Mouse (Mus musculus) heart, embryonic 12.5 days (tissue): ENCODE data around the gene Map3k6. TPM values are rescaled to one million over a fixed set of nuclear protein-coding genes. Genes with fewer than 3 reads are reported as not detected.

Experiments
- ATAC-seq: fragments of 200-750 bp; cut with Nextera tagmentation; 2 replicates; pipeline ENCODE4 v1.8.0; 2017; ENCODE audit warnings: moderate TSS enrichment, moderate library complexity; ENCODE audit not compliant: insufficient number of reproducible peaks, low FRiP score
- H3K27ac ChIP-seq: fragments of 300-500 bp; sonication (generic); 2 replicates; pipeline ENCODE4 v1.5.1; 2016; ENCODE audit warnings: mild to moderate bottlenecking, moderate library complexity; ENCODE audit not compliant: poor library complexity, severe bottlenecking
- H3K27me3 ChIP-seq: fragments of 300-500 bp; sonication (generic); replicated peaks from 2 replicates; pipeline ENCODE4 v1.6.1; 2016; ENCODE audit warnings: mild to moderate bottlenecking, moderate library complexity
- H3K36me3 ChIP-seq: fragments of 300-500 bp; sonication (generic); 2 replicates; pipeline ENCODE4 v1.6.1; 2016; ENCODE audit warnings: mild to moderate bottlenecking, moderate library complexity
- H3K4me1 ChIP-seq: fragments of 300-500 bp; sonication (generic); replicated peaks from 2 replicates; pipeline ENCODE4 v1.6.1; 2016; ENCODE audit warnings: mild to moderate bottlenecking
- H3K4me2 ChIP-seq: fragments of 300-500 bp; sonication (generic); 2 replicates; pipeline ENCODE4 v1.6.1; 2016; ENCODE audit warnings: mild to moderate bottlenecking, moderate library complexity
- H3K4me3 ChIP-seq: fragments of 300-500 bp; sonication (generic); 2 replicates; pipeline ENCODE4 v1.5.1; 2016; ENCODE audit warnings: mild to moderate bottlenecking
- H3K9ac ChIP-seq: fragments of 300-500 bp; sonication (generic); 2 replicates; pipeline ENCODE4 v1.6.1; 2016; ENCODE audit warnings: mild to moderate bottlenecking, moderate library complexity
- H3K9me3 ChIP-seq: fragments of 300-500 bp; sonication (generic); replicated peaks from 2 replicates; pipeline ENCODE4 v1.6.1; 2016; ENCODE audit warnings: mild to moderate bottlenecking, moderate library complexity
- WGBS: fragments of 180-500 bp; shearing (Covaris S2); methylation state at CpG from one replicate; pipeline ENCODE4 v1.1.7; 2016; 5-methylcytosine and 5-hydroxymethylcytosine counted together
- polyA plus RNA-seq: library from polyadenylated mRNA; unstranded; fragments of >200 nt; fragmentation: Nextera tagmentation; extraction: Ambion mirVana; gene quantifications from 2 replicates; pipeline ENCODE4 v1.2.1, GENCODE M21; 2016

Map3k6 gene
- polyA plus RNA-seq, 1 experiment from 2014 or later = 3.2 TPM

DNA sequence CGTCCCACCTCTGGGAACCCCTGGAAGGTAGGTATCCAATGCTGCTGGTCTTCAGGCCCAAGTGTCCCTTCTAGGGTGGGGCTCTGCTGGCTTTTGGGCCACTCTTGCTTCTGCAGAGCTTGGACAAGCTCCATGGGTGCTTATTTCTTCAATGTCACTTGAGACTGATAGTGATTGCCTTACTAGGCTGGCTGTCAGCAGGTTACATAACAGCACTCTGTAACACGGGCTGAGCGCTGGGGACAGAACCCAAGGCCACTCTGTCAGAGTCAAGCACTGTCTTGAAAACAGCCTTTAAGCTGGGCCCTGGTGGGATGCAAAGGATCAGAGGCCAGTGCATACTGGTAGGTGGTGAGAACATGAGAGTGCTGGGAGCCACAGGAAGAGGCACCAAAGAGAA is 24.7 kb downstream of the Map3k6 start:
- ATAC-seq = no peak
- Histone ChIP-seq H3K9ac (no peak overlapping the region), H3K9me3 (peaks cover 8% of the 10 kb centered on the region; the same call in 1 of the 2 replicates), H3K27me3 (no peaks in the 10 kb centered on the region; the same call in 1 of the 2 replicates), H3K36me3 (peaks cover 60% of the 10 kb centered on the region), H3K27ac (no peak overlapping the region), H3K4me1 (no peaks in the 10 kb centered on the region), H3K4me3 (no peak overlapping the region), H3K4me2 (no peak overlapping the region)
- WGBS = 89% methylated on average over 3 of the region's 3 CpGs

DNA sequence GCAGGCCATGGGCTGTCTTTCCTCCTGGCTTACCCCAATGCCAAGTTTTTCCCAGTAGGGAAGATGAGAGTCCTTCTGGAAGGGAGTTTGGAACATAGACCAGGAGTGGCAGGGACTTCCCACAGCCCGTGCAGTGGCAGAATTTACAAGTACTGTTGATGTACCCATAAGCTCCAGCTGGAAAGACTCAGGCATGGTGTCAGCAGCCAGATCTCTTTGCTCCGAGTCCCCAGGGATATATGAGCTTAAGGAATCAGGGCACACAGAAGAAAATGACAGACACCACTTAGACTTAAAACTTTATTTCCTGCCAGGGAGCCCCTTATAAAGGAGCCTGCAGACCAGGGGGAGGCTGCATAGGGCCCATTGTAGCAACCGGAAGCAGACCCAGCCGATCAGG is 25.1 kb downstream of the Map3k6 start:
- Histone ChIP-seq H3K27me3 (no peaks in the 10 kb centered on the region; the same call in 1 of the 2 replicates), H3K4me2 (no peak overlapping the region), H3K4me3 (no peak overlapping the region), H3K9me3 (peaks cover 8% of the 10 kb centered on the region; the same call in 1 of the 2 replicates), H3K4me1 (no peaks in the 10 kb centered on the region), H3K27ac (no peak overlapping the region), H3K9ac (no peak overlapping the region), H3K36me3 (peaks cover 60% of the 10 kb centered on the region)
- ATAC-seq = no peak
- WGBS = 88% methylated on average over 4 of the region's 4 CpGs

DNA sequence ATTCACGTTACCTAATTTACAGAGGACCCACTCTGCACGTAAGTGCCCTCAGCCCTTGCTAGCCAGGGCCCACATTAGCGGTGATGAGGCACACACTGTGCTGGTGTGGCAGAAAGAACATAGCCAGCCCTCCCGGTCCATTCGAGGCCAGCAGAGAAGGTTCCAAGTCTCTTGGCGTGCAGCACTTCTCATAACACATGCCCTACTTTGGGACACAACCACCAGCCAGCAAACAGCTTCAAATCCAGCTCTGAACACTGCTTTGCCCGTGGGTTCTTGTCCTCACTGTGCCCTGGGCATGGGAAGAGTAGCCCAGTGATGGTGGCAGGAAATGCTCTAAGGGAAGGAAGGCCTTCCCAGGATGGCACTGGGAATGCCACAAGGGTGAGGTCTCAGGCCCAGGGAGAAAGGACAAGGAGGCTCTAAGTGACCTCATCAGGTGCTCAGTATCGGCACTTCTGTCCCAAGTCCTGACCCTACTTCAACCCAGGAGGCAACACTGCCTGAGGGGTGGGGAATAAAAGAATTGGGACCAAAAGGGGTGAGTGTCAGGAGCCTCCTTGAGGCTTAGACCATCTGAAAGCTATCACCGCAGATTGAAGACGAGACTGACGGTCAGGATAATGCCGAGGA is 25.7 kb downstream of the Map3k6 start:
- Histone ChIP-seq H3K9me3 (peaks cover 8% of the 10 kb centered on the region; the same call in 1 of the 2 replicates), H3K36me3 (peaks cover 60% of the 10 kb centered on the region), H3K27me3 (no peaks in the 10 kb centered on the region; the same call in 1 of the 2 replicates), H3K9ac (no peak overlapping the region), H3K27ac (no peak overlapping the region), H3K4me2 (no peak overlapping the region), H3K4me1 (no peaks in the 10 kb centered on the region), H3K4me3 (no peak overlapping the region)
- WGBS = 93% methylated on average over 12 of the region's 12 CpGs
- ATAC-seq = no peak

DNA sequence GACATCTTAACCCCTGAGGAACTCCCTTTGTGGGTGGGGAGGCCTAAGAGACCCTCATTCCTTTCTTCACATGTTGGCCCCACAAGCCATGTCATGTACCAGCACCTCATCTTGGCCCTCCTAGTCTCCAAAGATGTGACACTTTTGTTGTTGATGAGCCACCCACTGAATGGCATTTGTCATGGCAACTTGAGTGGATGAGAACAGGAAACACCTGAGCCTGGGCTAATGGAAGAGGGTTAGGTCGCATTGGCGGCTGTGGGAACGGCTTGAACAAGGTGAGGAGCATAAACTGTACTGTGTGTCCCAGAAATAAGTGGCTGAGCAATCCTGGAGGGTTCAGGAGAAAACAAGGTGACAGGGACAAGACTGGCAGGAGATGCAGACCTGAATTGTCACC is 28.3 kb downstream of the Map3k6 start:
- H3K4me1 ChIP-seq = no peaks in the 10 kb centered on the region
- peaks cover 68% of the 10 kb centered on the region for H3K36me3 ChIP-seq
- ATAC-seq = no peak
- no peak overlapping the region for H3K4me3 ChIP-seq
- H3K9me3 ChIP-seq = peaks cover 5% of the 10 kb centered on the region; the same call in 1 of the 2 replicates
- no peak overlapping the region for H3K9ac ChIP-seq
- H3K27me3 ChIP-seq = no peaks in the 10 kb centered on the region
- no peak overlapping the region for H3K27ac ChIP-seq
- H3K4me2 ChIP-seq = no peak overlapping the region
- WGBS = 86% methylated on average over 3 of the region's 3 CpGs

DNA sequence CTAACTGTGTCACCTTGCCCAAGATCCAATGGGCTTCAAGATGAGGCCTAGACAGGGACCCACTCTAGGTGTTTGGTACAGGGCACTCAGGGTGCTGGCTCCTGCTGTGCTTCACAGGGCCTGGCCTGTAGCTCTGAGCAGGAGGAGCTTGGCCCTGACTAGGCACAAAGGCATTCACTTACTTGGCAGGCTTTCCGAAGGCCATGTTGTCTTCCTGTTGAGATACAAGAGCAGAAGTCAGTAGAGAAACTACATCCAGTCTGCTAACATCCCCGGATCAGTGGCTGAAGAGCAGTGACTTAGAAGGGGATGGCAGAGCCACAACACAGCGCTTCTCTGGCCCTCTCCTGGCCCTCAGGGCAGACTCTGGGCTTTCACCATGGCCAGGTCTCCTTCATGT is 29.0 kb downstream of the Map3k6 start:
- ATAC-seq = no peak
- 0 out of 2 replicates have a peak, but pooled peaks cover under 1% of the 10 kb centered on the region for H3K9me3 ChIP-seq
- H3K4me3 ChIP-seq = no peak overlapping the region
- WGBS = 76% methylated on average over 3 of the region's 3 CpGs
- peaks cover 66% of the 10 kb centered on the region for H3K36me3 ChIP-seq
- H3K27ac ChIP-seq = no peak overlapping the region
- no peak overlapping the region for H3K4me2 ChIP-seq
- H3K9ac ChIP-seq = no peak overlapping the region
- H3K4me1 ChIP-seq = no peaks in the 10 kb centered on the region
- no peaks in the 10 kb centered on the region for H3K27me3 ChIP-seq

DNA sequence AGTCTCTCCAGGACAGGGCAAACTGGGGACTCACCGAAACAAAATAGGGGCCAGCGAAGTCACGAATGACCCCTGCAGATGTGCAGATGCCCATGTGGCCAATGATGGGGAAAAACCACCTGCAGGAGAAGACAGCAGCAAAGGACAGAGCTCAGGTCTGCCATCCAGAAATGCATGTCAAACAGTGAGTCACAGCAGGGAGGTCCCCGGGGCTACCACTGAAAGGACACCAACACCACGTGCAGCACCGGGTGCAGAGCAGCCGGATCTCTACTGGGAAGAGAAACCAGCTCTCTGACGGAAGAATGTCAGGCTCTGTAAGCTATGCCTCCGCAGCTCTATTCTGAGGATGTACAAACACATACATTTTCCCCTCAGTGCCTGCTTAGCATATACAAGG is 30.3 kb downstream of the Map3k6 start:
- ATAC-seq = no peak
- 91% methylated on average over 9 of the region's 9 CpGs for WGBS
- H3K36me3 ChIP-seq = peaks cover 61% of the 10 kb centered on the region

DNA sequence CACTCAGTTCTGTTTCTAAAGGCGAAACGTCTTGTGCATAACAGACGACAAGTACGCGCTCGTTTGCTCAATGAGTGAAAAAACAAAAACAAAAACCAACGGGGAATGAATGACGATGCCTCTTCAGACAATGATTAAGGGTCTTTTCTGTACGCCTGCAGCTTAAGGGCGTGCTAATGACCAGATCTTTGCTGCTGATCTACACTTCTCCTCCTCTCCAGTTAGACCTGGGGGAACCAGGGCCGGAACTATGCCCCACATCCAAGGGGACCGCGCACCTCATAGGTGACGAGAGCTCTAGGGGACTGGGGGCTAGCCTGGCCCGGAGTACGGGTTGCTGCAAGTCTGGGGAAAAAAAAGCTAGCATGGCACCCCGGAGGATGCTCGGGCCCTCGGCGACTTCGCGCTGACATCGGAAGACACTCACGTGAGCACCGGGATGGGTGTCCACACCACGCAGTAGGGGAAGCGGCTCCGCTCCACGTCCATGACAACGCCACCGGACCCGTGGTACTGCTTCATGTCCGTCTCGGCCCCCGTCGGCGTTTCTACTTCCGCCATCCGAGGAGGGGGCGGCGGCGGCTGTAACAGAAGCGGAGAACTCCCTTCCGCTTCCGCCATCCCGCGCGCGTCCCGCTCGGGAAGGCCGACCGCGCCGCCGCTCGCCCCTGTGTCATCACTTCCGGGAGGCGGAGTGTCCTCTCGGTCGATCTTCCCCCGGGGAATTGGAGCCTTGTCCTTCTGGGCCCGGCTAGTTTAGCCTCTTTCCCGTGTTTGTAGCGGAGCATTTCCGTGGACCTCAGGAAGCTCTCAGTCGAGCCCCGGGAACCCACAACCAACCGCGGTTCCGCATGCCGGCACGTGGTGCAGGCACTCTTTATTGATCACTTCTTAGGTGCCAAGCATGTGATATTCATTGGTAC is 36.7 kb downstream of the Map3k6 start, which contains the start of gene Tmem222:
Gene Tmem222 (minus strand): TSS at position 689 of the 923 bp plus-strand sequence.
- H3K27ac ChIP-seq = peak within 1 kb of the TSS; percentile 86
- H3K9me3 ChIP-seq = no peaks in the 10 kb centered on the region
- peaks cover 38% of the 10 kb centered on the region for H3K4me1 ChIP-seq
- peak within 1 kb of the TSS; percentile 77 for H3K4me3 ChIP-seq
- peak; percentile 91 for ATAC-seq
- H3K9ac ChIP-seq = peak within 1 kb of the TSS; percentile 88
- H3K4me2 ChIP-seq = peak within 1 kb of the TSS; percentile 87
- WGBS = under 1% methylated on average over 73 of the region's 73 CpGs
- H3K36me3 ChIP-seq = peaks cover 23% of the 10 kb centered on the region
- no peaks in the 10 kb centered on the region for H3K27me3 ChIP-seq

More for the DNA sequence above, 30.3 kb downstream of the Map3k6 start:
- H3K27me3 ChIP-seq = no peaks in the 10 kb centered on the region
- H3K9ac ChIP-seq = no peak overlapping the region
- H3K4me2 ChIP-seq = no peak overlapping the region
- H3K4me1 ChIP-seq = peaks cover 4% of the 10 kb centered on the region
- no peaks in the 10 kb centered on the region for H3K9me3 ChIP-seq
- H3K4me3 ChIP-seq = no peak overlapping the region
- H3K27ac ChIP-seq = no peak overlapping the region

DNA sequence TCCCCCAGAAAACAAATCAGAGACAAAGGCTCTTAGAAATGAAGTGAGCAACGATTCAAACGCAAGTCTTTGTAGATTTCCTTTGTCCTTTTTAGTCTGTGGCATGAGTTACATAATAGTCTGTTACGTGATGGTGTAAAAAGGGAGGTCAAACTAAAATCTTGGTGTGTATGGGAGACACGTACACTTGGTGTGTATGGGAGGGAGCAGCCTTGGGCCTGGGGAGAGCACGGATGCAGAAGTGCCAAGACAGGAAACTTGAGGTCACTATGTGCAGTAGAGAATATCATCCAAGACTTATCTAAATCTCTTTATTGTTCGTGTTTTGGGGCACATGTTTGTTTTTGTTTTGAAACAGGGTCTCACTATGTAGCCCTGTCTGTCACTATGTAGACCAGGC is 37.4 kb downstream of the Map3k6 start:
- Histone ChIP-seq H3K27me3 (no peaks in the 10 kb centered on the region), H3K36me3 (peaks cover 22% of the 10 kb centered on the region), H3K9ac (peak overlapping the region; percentile 88), H3K4me2 (peak overlapping the region; percentile 87), H3K9me3 (no peaks in the 10 kb centered on the region), H3K27ac (peak overlapping the region; percentile 86), H3K4me1 (peaks cover 45% of the 10 kb centered on the region), H3K4me3 (peak overlapping the region; percentile 77)
- no peak for ATAC-seq
- 26% methylated on average over 6 of the region's 6 CpGs for WGBS

DNA sequence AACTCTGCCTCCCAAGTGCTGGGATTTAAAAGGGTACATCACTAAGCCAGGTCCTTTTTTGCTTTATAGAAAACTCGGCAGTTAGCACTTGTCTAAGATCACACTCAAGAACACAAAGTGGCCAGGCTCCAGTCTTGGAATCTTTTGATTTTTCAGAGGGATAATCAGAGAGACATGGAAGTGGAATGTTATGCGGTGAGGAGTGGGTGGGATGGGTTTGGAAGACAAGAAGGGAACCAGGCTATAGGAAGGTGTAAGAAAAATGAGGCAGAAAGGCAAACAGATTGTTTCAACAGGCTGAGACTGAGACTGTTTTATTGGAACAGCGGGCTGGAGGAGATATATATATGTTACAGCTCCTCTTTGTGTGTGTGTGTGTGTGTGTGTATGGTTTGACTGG is 37.9 kb downstream of the Map3k6 start:
- 0 out of 2 replicates have a peak overlapping the region, but pooled peaks have one; percentile 77 for H3K4me3 ChIP-seq
- H3K27ac ChIP-seq = peak overlapping the region; percentile 86; the same call in 1 of the 2 replicates
- no peak for ATAC-seq
- H3K36me3 ChIP-seq = peaks cover 18% of the 10 kb centered on the region
- H3K9ac ChIP-seq = no peak overlapping the region
- H3K4me1 ChIP-seq = peaks cover 48% of the 10 kb centered on the region
- H3K9me3 ChIP-seq = no peaks in the 10 kb centered on the region
- H3K4me2 ChIP-seq = peak overlapping the region; percentile 87
- no peaks in the 10 kb centered on the region for H3K27me3 ChIP-seq
- WGBS = 81% methylated on average over 3 of the region's 3 CpGs

DNA sequence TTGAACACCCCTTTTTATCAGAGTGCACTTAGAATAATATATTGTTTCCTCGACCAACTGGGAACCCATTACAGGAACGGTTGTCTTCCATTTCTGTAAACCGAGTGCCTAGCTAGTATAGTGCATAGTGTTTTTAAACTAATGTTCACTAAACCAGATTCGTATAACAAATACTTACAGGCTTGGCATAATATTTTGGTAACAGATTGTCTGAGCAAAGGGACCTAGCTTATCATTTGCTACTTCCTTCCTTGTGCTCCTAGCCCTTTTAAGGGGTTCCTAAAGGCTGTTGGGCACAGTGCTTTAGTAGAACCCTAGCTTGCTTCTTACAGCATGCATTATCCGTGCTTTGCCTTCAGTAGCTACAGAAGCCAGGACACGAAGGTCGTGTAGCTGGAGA is 40.9 kb downstream of the Map3k6 start:
- no peaks in the 10 kb centered on the region for H3K27me3 ChIP-seq
- 16% methylated on average over 7 of the region's 7 CpGs for WGBS
- H3K4me1 ChIP-seq = peaks cover 46% of the 10 kb centered on the region
- H3K36me3 ChIP-seq = no peaks in the 10 kb centered on the region
- ATAC-seq = no peak
- no peaks in the 10 kb centered on the region for H3K9me3 ChIP-seq
- peak overlapping the region; percentile 32 for H3K4me2 ChIP-seq
- H3K4me3 ChIP-seq = no peak overlapping the region
- H3K27ac ChIP-seq = peak overlapping the region; percentile 77
- 0 out of 2 replicates have a peak overlapping the region, but pooled peaks have one; percentile 33 for H3K9ac ChIP-seq

DNA sequence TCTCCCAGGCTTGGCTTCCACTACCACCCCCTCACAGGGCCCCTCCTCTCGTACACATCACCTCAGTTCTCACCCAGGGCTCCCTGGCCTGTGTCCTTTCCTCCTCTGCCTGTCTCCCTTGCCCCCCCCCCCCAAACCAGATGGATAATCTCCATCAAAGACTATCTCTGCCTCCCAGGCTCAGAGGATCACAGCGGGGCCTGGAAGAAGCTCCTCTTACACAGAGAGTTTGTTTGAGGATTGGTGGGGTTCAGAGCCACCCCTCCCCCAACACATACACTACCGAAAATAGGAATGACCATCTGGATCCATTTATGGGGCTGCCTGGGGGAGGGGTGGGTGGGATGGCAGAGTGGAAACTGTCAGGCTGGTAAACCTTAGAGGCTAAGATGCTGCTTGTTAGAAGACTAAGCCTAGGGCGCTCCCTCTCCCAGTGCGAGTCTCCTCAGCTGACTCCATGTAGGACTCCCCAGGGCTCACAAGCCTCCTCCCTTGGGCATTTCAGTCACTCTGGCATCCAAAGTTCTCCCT is 41.4 kb downstream of the Map3k6 start:
- Histone ChIP-seq H3K9me3 (no peaks in the 10 kb centered on the region), H3K27me3 (no peaks in the 10 kb centered on the region), H3K4me2 (peak overlapping the region; percentile 32), H3K9ac (peak overlapping the region; percentile 33; the same call in 1 of the 2 replicates), H3K4me1 (peaks cover 43% of the 10 kb centered on the region), H3K4me3 (no peak overlapping the region), H3K36me3 (no peaks in the 10 kb centered on the region), H3K27ac (peak overlapping the region; percentile 77)
- WGBS = 16% methylated on average over 5 of the region's 5 CpGs
- ATAC-seq = no peak
